Mouse (Mus musculus): ENCODE measurements around the gene Myl6b.

- no peak for TF ChIP-seq CTCF (IDR thresholded peaks at IDR 0.05; ENCODE audit: control insufficient read depth, insufficient read depth, insufficient replicate concordance, low read depth, low read length)
- TF ChIP-seq POLR2A (IDR thresholded peaks at IDR 0.05; ENCODE audit: control insufficient read depth, low read depth, low read length), result no peak
These were observed 27.3 kb upstream of the Myl6b start, which contains the start of gene Esyt1 for GRCm38 (mm10) chr10:128525671-128526308.
